In the genomic region with DNA sequence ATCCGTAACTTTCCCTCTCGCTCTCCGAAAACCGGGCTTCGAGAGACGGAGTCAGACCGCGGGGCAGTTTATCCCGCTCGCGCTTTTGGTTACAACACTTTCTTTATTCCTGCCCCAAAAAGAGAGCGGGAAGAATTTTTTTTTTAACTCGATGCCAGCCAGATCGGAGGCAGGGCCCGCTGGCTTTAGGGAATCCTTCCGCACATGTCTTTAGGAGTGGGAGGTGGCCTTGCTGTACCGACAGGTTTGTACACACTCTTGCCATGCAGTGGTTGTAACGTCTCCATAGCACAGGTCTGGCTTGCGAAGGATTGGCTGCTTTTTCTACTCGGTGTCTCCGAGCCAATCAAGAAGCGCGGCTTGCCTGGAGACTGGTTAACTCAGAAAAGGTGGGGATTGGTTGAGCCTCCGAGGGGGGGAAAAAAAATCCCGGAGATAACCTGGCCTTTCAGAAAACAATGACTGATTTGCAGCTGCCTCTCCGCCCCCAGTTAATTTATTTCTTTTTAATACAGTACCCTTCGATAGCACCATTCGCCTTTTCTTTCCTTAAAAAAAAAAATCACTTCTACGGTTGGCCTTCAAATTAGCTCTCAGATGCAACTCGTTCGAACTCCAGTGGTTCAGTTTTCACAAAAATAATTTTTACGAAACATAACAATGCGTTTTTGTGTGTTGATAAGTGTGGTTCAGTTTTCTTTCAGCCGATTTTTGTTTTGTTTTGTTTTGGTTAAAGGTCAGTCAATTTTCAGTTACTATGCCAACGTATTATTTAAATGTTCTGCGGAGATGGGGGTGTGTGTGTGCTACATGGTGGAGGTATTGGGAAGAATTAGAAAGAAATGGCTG, we compare ENCODE assay signal across 8 mouse cellular contexts. TPM values are rescaled to one million over a fixed set of nuclear protein-coding genes. Genes with fewer than 3 reads are reported as not detected.
DNase-seq lines count a peak whose midpoint lies in the region; ATAC-seq lines count a peak whose summit lies in the region.

No protein-coding gene starts in this region.

- DNase-seq in adrenal gland, adult 8-10 months: peak; percentile 91
- peak; percentile 79 for DNase-seq in embryo, embryonic 11.5 days (ENCODE audit: low read depth, low spot score)
- peak; percentile 88 for DNase-seq in gastrocnemius, postnatal 25 days
- DNase-seq in left cerebral cortex, postnatal 14 days (ENCODE audit: low spot score in 2 of 2): peak; percentile 91 to 97
- peak; percentile 80 for DNase-seq in right cerebral cortex, postnatal 14 days
- DNase-seq in urinary bladder, postnatal 36 days (ENCODE audit: low spot score in 2 of 2): peak; percentile 82 to 88

- peak; percentile 97 for ATAC-seq in inflammation-experienced regulatory T-cells, adult 6 months
- peak; percentile 92 for ATAC-seq in megakaryocyte-erythroid progenitor cell, adult 5-6 weeks (replicated peaks; ENCODE audit: low FRiP score, low TSS enrichment, poor library complexity, severe bottlenecking)

- intact Hi-C loops in left cerebral cortex, postnatal 14 days (cut with DNase I): loop anchor here (5.0 kb wide), 1 partner anchor 192 kb away; no protein-coding TSS in a partner anchor

RNA-seq across cellular contexts. Expression of gene N4bp2, which starts 1.7 kb away (rescaled TPM):
- total RNA-seq in adrenal gland, adult 8-10 months (2022): 10 to 100 TPM; 14.0 to 16.9 (median 14.9) TPM
- 1 to 10 TPM; 8.1 to 9.3 TPM for total RNA-seq in gastrocnemius, postnatal 25 days (2021)
- 1 to 10 TPM; 4.6 to 8.5 (median 8.1) TPM for polyA plus RNA-seq in inflammation-experienced regulatory T-cells, adult 6 months (2017; shearing (Covaris generic))
- total RNA-seq in left cerebral cortex, postnatal 14 days (2021): 10 to 100 TPM; 10.2 to 11.1 TPM
- total RNA-seq in megakaryocyte-erythroid progenitor cell, adult 5-6 weeks (2014; fragmentation: Nextera tagmentation): 38.8 and 42.9 TPM in 2 replicates
- total RNA-seq in megakaryocyte-erythroid progenitor cell, adult 5-6 weeks (2017): 21.0 and 22.4 TPM in 2 replicates

Comparison
In these comparisons a context has a peak if more than half of its experiments do, and no peak if none do; other contexts are left out.
1. Peak in every context shown above with its lines: DNase-seq and ATAC-seq.